Mouse (Mus musculus) CH12.LX (cell line): ENCODE measurements at regions not wholly inside any gene's neighbourhood (a gene's known extent, or its start where the extent isn't known, plus 50 kb on each side); places are given as distances from the start of the nearest gene placed in this dataset.

Source experiments
- DNase-seq: peaks from one replicate; pipeline ENCODE4 v3.0.0-alpha.2; 2013; ENCODE audit errors: extremely low read depth
- H3K27ac ChIP-seq: 2 replicates; pipeline ENCODE4 v1.5.1; 2012; ENCODE audit warnings: low read depth, mild to moderate bottlenecking, control low read depth, moderate library complexity; ENCODE audit not compliant: insufficient read depth
- H3K27me3 ChIP-seq: replicated peaks from 2 replicates; pipeline ENCODE3; 2012; ENCODE audit warnings: inconsistent platforms
- H3K36me3 ChIP-seq, 2 experiments: replicated peaks in 1 of 2; 2 replicates each; pipeline versions ENCODE3 to v1.6.1; 2012; ENCODE audit warnings: inconsistent platforms in 1 of 2, low read length in 1 of 2, mild to moderate bottlenecking in 1 of 2, mixed read lengths in 1 of 2, moderate library complexity in 1 of 2; ENCODE audit not compliant: control insufficient read depth in 1 of 2, insufficient read depth in 1 of 2
- H3K4me1 ChIP-seq, 2 experiments: 2 replicates each; pipeline ENCODE4 v1.6.1; 2012; ENCODE audit warnings: inconsistent platforms in 1 of 2, moderate library complexity in 1 of 2; ENCODE audit not compliant: insufficient read depth in 2 of 2, control insufficient read depth in 1 of 2
- H3K4me2 ChIP-seq: 2 replicates; pipeline ENCODE4 v1.6.1; 2012; ENCODE audit warnings: low read depth, mild to moderate bottlenecking, control low read depth; ENCODE audit not compliant: poor library complexity, insufficient read depth, severe bottlenecking
- H3K4me3 ChIP-seq, 3 experiments: fragments of 150-350 bp in 1 of 3; sonication (generic) in 1 of 3; replicated peaks in 1 of 3; 2 replicates each; pipeline versions ENCODE3 to v1.5.1; 2011 to 2012; ENCODE audit warnings: low read depth in 2 of 3, low read length in 2 of 3, mild to moderate bottlenecking in 2 of 3, moderate library complexity in 2 of 3, control low read depth in 1 of 3, improper control_type of control experiment in 1 of 3, inconsistent platforms in 1 of 3, mixed read lengths in 1 of 3; ENCODE audit not compliant: poor library complexity in 1 of 3
- H3K79me2 ChIP-seq: replicated peaks from 2 replicates; pipeline ENCODE4 v1.6.1; 2012; ENCODE audit warnings: mild to moderate bottlenecking, moderate library complexity; ENCODE audit not compliant: control insufficient read depth, poor library complexity, insufficient read depth, severe bottlenecking; ENCODE audit errors: extremely low read depth
- H3K9ac ChIP-seq: 2 replicates; pipeline ENCODE4 v1.6.1; 2012; ENCODE audit warnings: low read depth, mild to moderate bottlenecking, control low read depth, moderate library complexity; ENCODE audit not compliant: insufficient read depth
- H3K9me3 ChIP-seq: replicated peaks from 2 replicates; pipeline ENCODE3; 2012; ENCODE audit warnings: low read length, inconsistent platforms, mixed read lengths
- MXI1 ChIP-seq: IDR thresholded peaks from 2 replicates; pipeline ENCODE4 v1.6.1; 2011; ENCODE audit warnings: mild to moderate bottlenecking, low read depth, low read length, improper control_type of control experiment
- NRF1 ChIP-seq: IDR thresholded peaks from 2 replicates; pipeline ENCODE4 v1.6.1; 2014; ENCODE audit warnings: low read depth, mild to moderate bottlenecking, inconsistent platforms, low read length, improper control_type of control experiment, moderate library complexity
- ZNF384 ChIP-seq: IDR thresholded peaks from 2 replicates; pipeline ENCODE4 v1.6.1; 2012; ENCODE audit warnings: low read depth, low read length, improper control_type of control experiment, inconsistent platforms
- dilution Hi-C: fragments of 300-500 bp; cut with MboI; formaldehyde crosslinking; loops from 2 replicates; pipeline ENCODE4 v1.14.3; 2020; ENCODE audit warnings: low sequenced_read_pairs; ENCODE audit not compliant: extremely low pct_unique_long_range_greater_than_20kb, extremely low pct_ligation_motif_present
- in situ Hi-C: fragments of 300-500 bp; cut with MboI; formaldehyde crosslinking; loops from 3 replicates; pipeline ENCODE4 v1.14.3; 2019; ENCODE audit warnings: low sequenced_read_pairs, low pct_ligation_motif_present, low pct_unique_long_range_greater_than_20kb, mixed read lengths

DNA sequence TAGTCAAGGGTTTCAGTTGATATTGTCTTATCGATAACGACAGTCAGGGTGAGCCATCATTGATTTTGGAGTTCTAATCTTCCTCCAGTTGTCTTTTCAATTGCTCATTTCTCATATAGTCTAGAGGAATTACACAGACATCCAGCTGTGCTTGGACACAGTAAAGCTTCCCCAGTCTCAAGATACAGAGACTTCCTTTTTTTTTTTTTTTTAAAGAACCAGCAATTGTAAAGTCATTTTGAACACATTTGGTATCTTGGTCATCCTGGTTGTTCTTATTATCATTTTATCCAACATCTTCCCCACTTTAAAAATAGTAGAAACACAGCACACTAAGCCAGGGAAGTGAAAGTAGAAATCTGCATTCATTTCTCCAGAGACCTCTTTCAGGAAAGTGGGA, 51.4 kb upstream of the Rgmb start:
- Histone ChIP-seq H3K4me2 (no peak overlapping the region), H3K4me1 (peaks cover 2 to 22% of the 10 kb centered on the region in 2 experiments; a peak in 2 of 4 replicates), H3K9me3 (no peaks in the 10 kb centered on the region), H3K4me3 (no peak overlapping the region), H3K79me2 (no peaks in the 10 kb centered on the region), H3K27ac (no peak overlapping the region), H3K27me3 (no peaks in the 10 kb centered on the region), H3K36me3 (no peaks in the 10 kb centered on the region), H3K9ac (no peak overlapping the region)
- no peak for DNase-seq
- dilution Hi-C loops, result no loop called here
- in situ Hi-C loops, result no loop called here
- peak; percentile 66 for TF ChIP-seq ZNF384
- no peak for TF ChIP-seq MXI1
- no peak for TF ChIP-seq NRF1
